Mouse (Mus musculus): ENCODE results near the gene Nudt17.

- TF ChIP-seq POLR2A (IDR thresholded peaks at IDR 0.05; ENCODE audit: borderline replicate concordance, extremely low read depth, insufficient read depth, insufficient read length, poor library complexity, severe bottlenecking) (no peak), CTCF (IDR thresholded peaks at IDR 0.05; ENCODE audit: borderline replicate concordance, extremely low read depth, insufficient read depth, insufficient read length) (no peak)
Observed at GRCm38 (mm10) chr3:96746829-96747228, 38.5 kb upstream of the Nudt17 start.

Data from brain, embryonic 14.5 days (tissue).